Mouse (Mus musculus) erythroblast, embryonic 14.5 days (primary cell): ENCODE data around the gene Dnah7c. TPM values are rescaled to one million over a fixed set of nuclear protein-coding genes. Genes with fewer than 3 reads are reported as not detected.
"Not testable (repeated sequence)": the region's sequence is repeated elsewhere in the genome, so short reads cannot be mapped to it uniquely, and the experiment has no call there.

Experiments used
- H3K27me3 ChIP-seq: 2 replicates; pipeline ENCODE4 v1.6.1; 2012; ENCODE audit warnings: inconsistent platforms; ENCODE audit not compliant: control insufficient read depth
- H3K36me3 ChIP-seq: 2 replicates; pipeline ENCODE4 v1.6.1; 2012; ENCODE audit warnings: mild to moderate bottlenecking, inconsistent platforms; ENCODE audit not compliant: control insufficient read depth
- H3K4me1 ChIP-seq: 2 replicates; pipeline ENCODE4 v1.6.1; 2012; ENCODE audit warnings: inconsistent platforms; ENCODE audit not compliant: control insufficient read depth
- H3K4me3 ChIP-seq: replicated peaks from 2 replicates; pipeline ENCODE3; 2012; ENCODE audit warnings: moderate library complexity, mild to moderate bottlenecking, inconsistent platforms
- H3K9me3 ChIP-seq: 2 replicates; pipeline ENCODE4 v1.6.1; 2012; ENCODE audit warnings: low read length, inconsistent platforms, mixed read lengths; ENCODE audit not compliant: control insufficient read depth
- GATA1 ChIP-seq: IDR thresholded peaks from 2 replicates; pipeline ENCODE4 v1.6.1; 2012; ENCODE audit warnings: low read length, inconsistent platforms, mixed read lengths
- TAL1 ChIP-seq: IDR thresholded peaks from 3 replicates; pipeline ENCODE4 v1.6.1; 2012; ENCODE audit warnings: low read length, inconsistent platforms, mixed read lengths
- polyA plus RNA-seq: library from polyadenylated mRNA; stranded (reverse); fragments of >175 nt; gene quantifications from 2 replicates; pipeline ENCODE4 v1.2.3, GENCODE M21; 2012

Gene Dnah7c
- polyA plus RNA-seq, 1 experiment: 0.01 TPM

- TF ChIP-seq TAL1 (no peak), GATA1 (no peak)
- Histone ChIP-seq H3K4me3 (no peak overlapping the region), H3K27me3 (no peaks in the 10 kb centered on the region)
Measured at GRCm38 (mm10) chr1:46544812-46545421, 119.5 kb downstream of the Dnah7c start.

GRCm38 (mm10) chr1:46580385-46580784, 155.0 kb downstream of the Dnah7c start:
- no peak for TF ChIP-seq TAL1
- no peak for TF ChIP-seq GATA1

More at GRCm38 (mm10) chr1:46544812-46545421, 119.5 kb downstream of the Dnah7c start:
- Histone ChIP-seq H3K36me3 (no peaks in the 10 kb centered on the region), H3K4me1 (no peaks in the 10 kb centered on the region), H3K9me3 (no peaks in the 10 kb centered on the region)

GRCm38 (mm10) chr1:46593826-46594225, 168.4 kb downstream of the Dnah7c start:
- H3K27me3 ChIP-seq, H3K36me3 ChIP-seq, H3K9me3 ChIP-seq, H3K4me1 ChIP-seq, H3K4me3 ChIP-seq: not testable (repeated sequence)

More at GRCm38 (mm10) chr1:46580385-46580784, 155.0 kb downstream of the Dnah7c start:
- H3K27me3 ChIP-seq: no peaks in the 10 kb centered on the region
- H3K4me3 ChIP-seq: no peak overlapping the region
- no peaks in the 10 kb centered on the region; the same call in 1 of the 2 replicates for H3K9me3 ChIP-seq
- H3K4me1 ChIP-seq: no peaks in the 10 kb centered on the region
- H3K36me3 ChIP-seq: no peaks in the 10 kb centered on the region

GRCm38 (mm10) chr1:46596343-46596742, 171.0 kb downstream of the Dnah7c start:
- H3K27me3 ChIP-seq, H3K36me3 ChIP-seq, H3K4me3 ChIP-seq, H3K9me3 ChIP-seq, H3K4me1 ChIP-seq: not testable (repeated sequence)

- H3K4me1 ChIP-seq: no peaks in the 10 kb centered on the region
- no peak for TF ChIP-seq TAL1
- no peak for TF ChIP-seq GATA1
Measured at GRCm38 (mm10) chr1:46620331-46620730, 194.9 kb downstream of the Dnah7c start.

GRCm38 (mm10) chr1:46625914-46626313, 200.5 kb downstream of the Dnah7c start:
- not testable (repeated sequence) for H3K36me3 ChIP-seq, H3K4me1 ChIP-seq, H3K27me3 ChIP-seq, H3K4me3 ChIP-seq, H3K9me3 ChIP-seq

More at GRCm38 (mm10) chr1:46620331-46620730, 194.9 kb downstream of the Dnah7c start:
- no peaks in the 10 kb centered on the region for H3K27me3 ChIP-seq
- H3K9me3 ChIP-seq: peaks cover 2% of the 10 kb centered on the region; the same call in 1 of the 2 replicates
- H3K36me3 ChIP-seq: no peaks in the 10 kb centered on the region
- H3K4me3 ChIP-seq: no peak overlapping the region

- H3K9me3 ChIP-seq, H3K4me1 ChIP-seq, H3K27me3 ChIP-seq, H3K36me3 ChIP-seq, H3K4me3 ChIP-seq: not testable (repeated sequence)
Measured at GRCm38 (mm10) chr1:46649821-46650220, 224.4 kb downstream of the Dnah7c start.

GRCm38 (mm10) chr1:46652721-46653120, 227.3 kb downstream of the Dnah7c start:
- not testable (repeated sequence) for H3K4me1 ChIP-seq, H3K27me3 ChIP-seq, H3K9me3 ChIP-seq, H3K4me3 ChIP-seq, H3K36me3 ChIP-seq

GRCm38 (mm10) chr1:46724810-46725209, 299.4 kb downstream of the Dnah7c start:
- not testable (repeated sequence) for H3K27me3 ChIP-seq, H3K9me3 ChIP-seq, H3K4me1 ChIP-seq, H3K4me3 ChIP-seq, H3K36me3 ChIP-seq

GRCm38 (mm10) chr1:46725266-46725665, 299.9 kb downstream of the Dnah7c start:
- Histone ChIP-seq H3K9me3 (no peaks in the 10 kb centered on the region), H3K4me1 (no peaks in the 10 kb centered on the region), H3K27me3 (no peaks in the 10 kb centered on the region), H3K36me3 (no peaks in the 10 kb centered on the region), H3K4me3 (no peak overlapping the region)
- TF ChIP-seq TAL1 (no peak), GATA1 (no peak)

GRCm38 (mm10) chr1:46725719-46726118, 300.3 kb downstream of the Dnah7c start:
- not testable (repeated sequence) for H3K4me3 ChIP-seq, H3K36me3 ChIP-seq, H3K27me3 ChIP-seq, H3K4me1 ChIP-seq, H3K9me3 ChIP-seq

- not testable (repeated sequence) for H3K9me3 ChIP-seq, H3K27me3 ChIP-seq, H3K36me3 ChIP-seq, H3K4me3 ChIP-seq, H3K4me1 ChIP-seq
Measured at GRCm38 (mm10) chr1:46729731-46730130, 304.3 kb downstream of the Dnah7c start.

GRCm38 (mm10) chr1:46733405-46734106, 308.2 kb downstream of the Dnah7c start:
- not testable (repeated sequence) for H3K4me3 ChIP-seq, H3K27me3 ChIP-seq, H3K9me3 ChIP-seq, H3K36me3 ChIP-seq, H3K4me1 ChIP-seq

- H3K4me3 ChIP-seq, H3K36me3 ChIP-seq, H3K27me3 ChIP-seq, H3K9me3 ChIP-seq, H3K4me1 ChIP-seq: not testable (repeated sequence)
Measured at GRCm38 (mm10) chr1:46734455-46734854, 309.1 kb downstream of the Dnah7c start.
